Mouse (Mus musculus) intestine, postnatal 0 days (tissue): ENCODE measurements around the gene Bckdk. TPM values are rescaled to one million over a fixed set of nuclear protein-coding genes. Genes with fewer than 3 reads are reported as not detected.
A peak's percentile ranks its signal among the peaks of the same experiment; 100 is the strongest.

Experiments used
- ATAC-seq: fragments of 200-750 bp; cut with Nextera tagmentation; 2 replicates; pipeline ENCODE4 v1.8.0; 2017; ENCODE audit warnings: mild to moderate bottlenecking, moderate TSS enrichment, moderate library complexity
- H3K27ac ChIP-seq: fragments of 300-500 bp; sonication (generic); 2 replicates; pipeline ENCODE4 v1.5.1; 2014; ENCODE audit warnings: mild to moderate bottlenecking, low read depth, low read length, moderate library complexity
- H3K27me3 ChIP-seq: fragments of 300-500 bp; sonication (generic); replicated peaks from 2 replicates; pipeline ENCODE4 v1.6.1; 2014; ENCODE audit warnings: low read length, mixed read lengths; ENCODE audit not compliant: control insufficient read depth, insufficient read depth
- H3K36me3 ChIP-seq: fragments of 300-500 bp; sonication (generic); 2 replicates; pipeline ENCODE4 v1.6.1; 2014; ENCODE audit warnings: mild to moderate bottlenecking, moderate library complexity; ENCODE audit not compliant: control insufficient read depth, insufficient read depth
- H3K4me1 ChIP-seq: fragments of 300-500 bp; sonication (generic); replicated peaks from 2 replicates; pipeline ENCODE4 v1.6.1; 2014; ENCODE audit warnings: antibody characterized with exemption, low read length, mixed read lengths; ENCODE audit not compliant: control insufficient read depth, insufficient read depth
- H3K4me2 ChIP-seq: fragments of 300-500 bp; sonication (generic); replicated peaks from 2 replicates; pipeline ENCODE4 v1.6.1; 2014; ENCODE audit warnings: low read depth, mild to moderate bottlenecking, moderate library complexity
- H3K4me3 ChIP-seq: fragments of 300-500 bp; sonication (generic); 2 replicates; pipeline ENCODE4 v1.5.1; 2014; ENCODE audit warnings: low read depth, low read length
- H3K9ac ChIP-seq: fragments of 300-500 bp; sonication (generic); 2 replicates; pipeline ENCODE4 v1.6.1; 2014; ENCODE audit warnings: mild to moderate bottlenecking, low read depth, low read length
- H3K9me3 ChIP-seq: fragments of 300-500 bp; sonication (generic); 2 replicates; pipeline ENCODE4 v1.6.1; 2016; ENCODE audit warnings: mixed run types; ENCODE audit not compliant: control insufficient read depth
- CTCF ChIP-seq: sonication (generic); IDR thresholded peaks from 2 replicates; pipeline ENCODE4 v1.5.1; 2016; ENCODE audit warnings: low read depth, mild to moderate bottlenecking, control low read depth, antibody characterized with exemption, moderate library complexity
- WGBS: fragments of 180-500 bp; shearing (Covaris S2); extraction: QIAGEN DNeasy Blood & Tissue Kit; methylation state at CpG from one replicate; pipeline ENCODE4 v1.1.7; 2014; 5-methylcytosine and 5-hydroxymethylcytosine counted together
- polyA plus RNA-seq: library from polyadenylated mRNA; unstranded; fragments of >200 nt; fragmentation: Nextera tagmentation; extraction: Ambion mirVana; gene quantifications from 2 replicates; pipeline ENCODE4 v1.2.1, GENCODE M21; 2015

Gene Bckdk
- polyA plus RNA-seq, 1 experiment from 2014 or later, result 94.0 TPM

GRCm38 (mm10) chr7:127874812-127875626, 28.9 kb upstream of the Bckdk start:
- H3K4me2 ChIP-seq, result peak overlapping the region; percentile 91
- peak overlapping the region; percentile 98 for H3K4me3 ChIP-seq
- peak overlapping the region; percentile 92 for H3K27ac ChIP-seq
- WGBS, result 4% methylated on average over 20 of the region's 20 CpGs
- TF ChIP-seq CTCF, result no peak
- no peaks in the 10 kb centered on the region for H3K9me3 ChIP-seq
- H3K27me3 ChIP-seq, result no peaks in the 10 kb centered on the region
- peaks cover 7% of the 10 kb centered on the region; the same call in 1 of the 2 replicates for H3K4me1 ChIP-seq
- H3K36me3 ChIP-seq, result peaks cover 24% of the 10 kb centered on the region
- no peak for ATAC-seq
- H3K9ac ChIP-seq, result peak overlapping the region; percentile 89

- Histone ChIP-seq H3K4me3 (peak overlapping the region; percentile 98), H3K36me3 (peaks cover 28% of the 10 kb centered on the region), H3K9ac (peak overlapping the region; percentile 89), H3K4me1 (peaks cover 7% of the 10 kb centered on the region; the same call in 1 of the 2 replicates), H3K27ac (peak overlapping the region; percentile 92), H3K4me2 (peak overlapping the region; percentile 91), H3K27me3 (no peaks in the 10 kb centered on the region), H3K9me3 (no peaks in the 10 kb centered on the region)
- TF ChIP-seq CTCF, result 0 out of 2 replicates have a peak, but pooled peaks have one; percentile 1
- peak; percentile 81 for ATAC-seq
- WGBS, result under 1% methylated on average over 26 of the region's 43 CpGs
Observed at GRCm38 (mm10) chr7:127875627-127876001, 28.3 kb upstream of the Bckdk start.

- under 1% methylated on average over 41 of the region's 41 CpGs for WGBS
- Histone ChIP-seq H3K27me3 (no peaks in the 10 kb centered on the region), H3K36me3 (peaks cover 28% of the 10 kb centered on the region), H3K9me3 (no peaks in the 10 kb centered on the region), H3K9ac (peak within 1 kb of the TSS; percentile 89), H3K27ac (peak within 1 kb of the TSS; percentile 92), H3K4me3 (peak within 1 kb of the TSS; percentile 98), H3K4me1 (peaks cover 7% of the 10 kb centered on the region; the same call in 1 of the 2 replicates), H3K4me2 (peak within 1 kb of the TSS; percentile 91)
- ATAC-seq, result peak; percentile 87
- no peak for TF ChIP-seq CTCF
Observed at GRCm38 (mm10) chr7:127876041-127876466, 27.8 kb upstream of the Bckdk start, which contains the start of gene Zfp646. Zfp646 (plus strand) TSS chr7:127876221.

- peak within 1 kb of the TSS; percentile 98 for H3K4me3 ChIP-seq
- ATAC-seq, result peak; percentile 73
- peaks cover 35% of the 10 kb centered on the region for H3K36me3 ChIP-seq
- peak within 1 kb of the TSS; percentile 92 for H3K27ac ChIP-seq
- H3K27me3 ChIP-seq, result no peaks in the 10 kb centered on the region
- no peak for TF ChIP-seq CTCF
- H3K9me3 ChIP-seq, result no peaks in the 10 kb centered on the region
- WGBS, result under 1% methylated on average over 60 of the region's 60 CpGs
- H3K4me2 ChIP-seq, result peak within 1 kb of the TSS; percentile 91
- peak within 1 kb of the TSS; percentile 89 for H3K9ac ChIP-seq
- peaks cover 7% of the 10 kb centered on the region; the same call in 1 of the 2 replicates for H3K4me1 ChIP-seq
Observed at GRCm38 (mm10) chr7:127876467-127877348, 27.2 kb upstream of the Bckdk start, which contains the start of gene Zfp668. Zfp668 (minus strand) TSS chr7:127876828.

GRCm38 (mm10) chr7:127879301-127879700, 24.6 kb upstream of the Bckdk start:
- 96% methylated on average over 9 of the region's 9 CpGs for WGBS
- peaks cover 61% of the 10 kb centered on the region for H3K36me3 ChIP-seq
- no peak for ATAC-seq

More at GRCm38 (mm10) chr7:127879301-127879700, 24.6 kb upstream of the Bckdk start:
- H3K4me3 ChIP-seq, result no peak overlapping the region
- TF ChIP-seq CTCF, result no peak
- H3K27me3 ChIP-seq, result no peaks in the 10 kb centered on the region
- no peak overlapping the region for H3K9ac ChIP-seq
- H3K27ac ChIP-seq, result no peak overlapping the region
- no peak overlapping the region for H3K4me2 ChIP-seq
- H3K4me1 ChIP-seq, result peaks cover 8% of the 10 kb centered on the region; the same call in 1 of the 2 replicates
- H3K9me3 ChIP-seq, result no peaks in the 10 kb centered on the region
